Mouse (Mus musculus): ENCODE results near the gene Pde6d.
"Not testable (repeated sequence)": the region's sequence is repeated elsewhere in the genome, so short reads cannot be mapped to it uniquely, and the experiment has no call there.

Pde6d gene

GRCm38 (mm10) chr1:86568409-86568808 is 14.0 kb downstream of the Pde6d start:
- DNase-seq (ENCODE audit: low spot score): no peak

GRCm38 (mm10) chr1:86562663-86563062 is 19.8 kb downstream of the Pde6d start:
- DNase-seq (ENCODE audit: low spot score): no peak

GRCm38 (mm10) chr1:86559232-86559631 is 23.2 kb downstream of the Pde6d start:
- no peak for DNase-seq (ENCODE audit: low spot score)

- no peak for DNase-seq (ENCODE audit: low spot score)
Observed at GRCm38 (mm10) chr1:86557872-86558271, 24.6 kb downstream of the Pde6d start.

GRCm38 (mm10) chr1:86555665-86556064 is 26.8 kb downstream of the Pde6d start:
- DNase-seq (ENCODE audit: low spot score): no peak

GRCm38 (mm10) chr1:86551877-86552276 is 30.6 kb downstream of the Pde6d start:
- no peak for DNase-seq (ENCODE audit: low spot score)

- no peak for DNase-seq (ENCODE audit: low spot score)
Observed at GRCm38 (mm10) chr1:86551299-86551698, 31.1 kb downstream of the Pde6d start.

- no peak for DNase-seq (ENCODE audit: low spot score)
Observed at GRCm38 (mm10) chr1:86546797-86547196, 35.6 kb downstream of the Pde6d start.

GRCm38 (mm10) chr1:86542584-86542983 is 39.8 kb downstream of the Pde6d start:
- DNase-seq (ENCODE audit: low spot score): no peak

GRCm38 (mm10) chr1:86539583-86539982 is 42.8 kb downstream of the Pde6d start:
- not testable (repeated sequence) for DNase-seq (ENCODE audit: low spot score)

- DNase-seq (ENCODE audit: low spot score): no peak
Observed at GRCm38 (mm10) chr1:86538383-86538782, 44.0 kb downstream of the Pde6d start.

- DNase-seq (ENCODE audit: low spot score): no peak
Observed at GRCm38 (mm10) chr1:86533411-86534130, 48.9 kb downstream of the Pde6d start.

GRCm38 (mm10) chr1:86532362-86533051 is 49.9 kb downstream of the Pde6d start:
- peak; percentile 96 for DNase-seq (ENCODE audit: low spot score)

- no peak for DNase-seq (ENCODE audit: low spot score)
Observed at GRCm38 (mm10) chr1:86531547-86532321, 50.7 kb downstream of the Pde6d start.

GRCm38 (mm10) chr1:86530871-86531546 is 51.4 kb downstream of the Pde6d start:
- no peak for DNase-seq (ENCODE audit: low spot score)

GRCm38 (mm10) chr1:86529590-86529989 is 52.8 kb downstream of the Pde6d start:
- DNase-seq (ENCODE audit: low spot score): no peak

GRCm38 (mm10) chr1:86528571-86529180 is 53.8 kb downstream of the Pde6d start:
- DNase-seq (ENCODE audit: low spot score): no peak

- DNase-seq (ENCODE audit: low spot score): peak; percentile 97
Observed at GRCm38 (mm10) chr1:86527599-86528486, 54.6 kb downstream of the Pde6d start.

- DNase-seq (ENCODE audit: low spot score): peak; percentile 34
Observed at GRCm38 (mm10) chr1:86526789-86527598, 55.4 kb downstream of the Pde6d start.

Measured in ovary, postnatal 14 days (tissue).